Mouse (Mus musculus): ENCODE measurements around the gene Arhgef38. TPM values are rescaled to one million over a fixed set of nuclear protein-coding genes. Genes with fewer than 3 reads are reported as not detected.

Gene Arhgef38
- total RNA-seq, 2 experiments from 2014 or later, result 0.20 TPM; not detected in 1

DNA sequence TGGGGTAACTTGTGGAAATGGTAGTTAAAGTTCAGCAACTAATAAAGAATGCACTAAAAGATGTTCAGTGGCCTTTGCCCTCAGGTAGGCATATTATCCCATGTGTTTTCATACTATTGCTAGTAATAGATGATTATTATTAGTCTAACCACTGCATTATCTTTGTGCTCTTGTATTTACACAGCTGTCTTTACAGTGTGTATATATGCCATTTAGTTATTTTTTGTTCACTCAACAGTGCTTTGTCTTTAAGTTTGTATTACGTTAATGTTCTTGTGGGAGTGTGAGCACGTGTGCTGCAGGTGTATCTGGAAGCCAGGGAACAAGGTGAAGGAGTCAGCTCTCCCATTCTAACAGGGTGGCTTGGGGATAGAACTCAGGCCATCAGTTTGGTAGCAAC is 135.8 kb downstream of the Arhgef38 start:
- intact Hi-C loops (cut with DNase I), result no loop called here
- DNase-seq (ENCODE audit: low spot score in 2 of 2), result no peak

DNA sequence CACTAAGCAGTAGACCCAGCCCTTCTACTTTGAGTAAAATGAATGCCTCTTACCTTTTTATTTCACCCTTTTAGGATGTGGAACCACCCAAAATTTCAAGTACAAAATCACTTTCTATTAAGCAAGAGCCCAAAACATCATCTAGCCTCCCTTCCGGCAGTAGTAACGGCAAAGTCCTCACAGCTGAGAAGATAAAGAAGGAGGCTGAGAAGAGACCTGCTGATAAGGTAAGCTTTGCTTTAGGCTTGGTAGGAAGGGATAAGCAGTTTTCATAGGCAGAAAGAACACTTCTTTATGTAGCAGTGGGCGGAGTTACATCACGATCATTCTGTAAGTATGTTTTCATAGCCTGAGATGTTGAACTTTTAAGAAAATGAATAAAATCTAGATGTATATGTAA is 136.4 kb downstream of the Arhgef38 start:
- intact Hi-C loops (cut with DNase I), result no loop called here

DNA sequence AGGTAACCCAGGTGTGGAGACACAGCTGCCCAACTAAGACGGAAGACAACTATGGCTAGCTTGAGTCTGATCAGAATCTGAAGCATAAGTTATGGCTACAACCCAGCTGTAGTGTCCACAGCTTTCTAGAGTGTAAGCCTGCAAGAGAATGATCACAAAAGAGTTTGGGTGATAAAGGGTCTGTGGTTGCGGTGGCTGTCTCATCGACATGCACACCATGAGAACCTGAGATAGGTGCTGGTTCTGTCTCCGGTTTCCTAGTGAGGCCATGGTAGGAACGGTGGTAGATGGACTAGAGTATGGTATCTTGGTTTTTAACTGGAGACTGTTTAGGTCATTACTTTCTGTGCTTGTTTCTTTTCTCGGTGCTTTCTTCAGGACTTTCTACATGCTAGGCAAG is 136.8 kb downstream of the Arhgef38 start:
- intact Hi-C loops (cut with DNase I), result no loop called here
- DNase-seq (ENCODE audit: low spot score in 2 of 2), result no peak

More for the DNA sequence above, 136.4 kb downstream of the Arhgef38 start:
- no peak for DNase-seq (ENCODE audit: low spot score in 2 of 2)

DNA sequence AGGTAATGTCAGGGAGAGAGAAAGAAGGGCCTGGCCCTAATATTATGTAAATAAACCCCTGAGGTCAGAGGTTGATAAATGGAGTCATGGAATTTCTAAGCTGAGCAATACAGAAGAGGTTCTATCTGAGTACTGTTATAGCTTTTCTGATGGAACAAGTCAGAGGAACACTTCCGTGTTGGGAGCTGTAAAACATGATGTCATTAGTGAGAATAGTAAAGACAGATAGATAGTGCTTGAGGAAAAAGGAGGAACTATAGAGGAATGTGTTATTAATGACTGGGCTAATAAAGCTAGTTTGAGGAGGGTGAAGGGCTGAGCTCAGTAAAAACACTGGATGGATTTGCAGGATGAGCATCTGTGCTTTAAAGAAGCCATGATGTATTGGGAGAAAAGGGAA is 140.4 kb downstream of the Arhgef38 start:
- DNase-seq (ENCODE audit: low spot score in 2 of 2), result no peak
- intact Hi-C loops (cut with DNase I), result no loop called here

DNA sequence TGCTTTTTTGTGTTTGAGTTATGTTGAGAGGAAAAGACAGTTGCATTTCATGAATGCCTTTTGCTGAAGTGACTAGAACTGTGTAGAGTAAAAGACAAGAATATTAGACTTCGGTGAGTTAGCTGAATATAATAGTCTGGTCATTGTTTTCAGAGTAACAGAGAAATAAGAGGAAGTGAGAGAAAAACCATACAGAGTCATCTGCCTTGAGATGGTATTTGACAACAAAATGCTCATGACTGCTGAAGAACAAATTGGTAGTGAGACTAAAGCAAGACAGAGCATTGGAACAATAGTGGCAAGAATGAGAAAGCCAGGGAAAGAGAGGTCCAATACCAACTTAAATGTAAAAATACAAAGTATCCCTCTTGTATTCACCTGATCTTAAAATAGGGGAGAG is 141.8 kb downstream of the Arhgef38 start:
- DNase-seq (ENCODE audit: low spot score in 2 of 2), result no peak
- intact Hi-C loops (cut with DNase I), result no loop called here

DNA sequence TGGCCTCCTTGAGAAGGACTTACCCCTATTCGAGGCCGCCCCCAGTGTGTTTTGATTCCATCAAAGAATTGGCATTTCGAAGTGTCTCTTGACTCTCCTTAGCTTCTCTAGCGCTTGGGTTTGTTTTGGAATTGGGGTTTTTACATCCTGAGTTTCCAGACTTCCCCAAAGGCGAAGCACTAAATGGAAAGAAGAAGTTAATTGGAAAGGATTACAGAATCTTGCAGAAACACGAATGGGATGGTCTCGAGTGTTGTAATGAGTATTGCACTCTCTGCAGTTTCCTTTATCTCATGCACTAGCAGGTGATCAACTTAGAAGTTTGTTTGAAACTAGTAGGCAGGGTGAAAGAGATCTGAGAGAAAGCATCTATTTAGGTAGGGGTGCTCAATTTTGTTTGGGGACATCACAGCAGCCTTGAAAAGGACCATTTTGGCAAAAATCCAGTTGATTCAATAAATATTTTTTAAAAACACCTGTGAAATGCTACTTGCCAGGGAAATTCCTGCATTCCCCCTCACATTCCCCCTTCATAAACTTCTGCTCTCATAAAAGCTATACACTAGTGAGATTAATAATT is 142.4 kb downstream of the Arhgef38 start:
- intact Hi-C loops (cut with DNase I), result no loop called here
- no peak for DNase-seq (ENCODE audit: low spot score in 2 of 2)

DNA sequence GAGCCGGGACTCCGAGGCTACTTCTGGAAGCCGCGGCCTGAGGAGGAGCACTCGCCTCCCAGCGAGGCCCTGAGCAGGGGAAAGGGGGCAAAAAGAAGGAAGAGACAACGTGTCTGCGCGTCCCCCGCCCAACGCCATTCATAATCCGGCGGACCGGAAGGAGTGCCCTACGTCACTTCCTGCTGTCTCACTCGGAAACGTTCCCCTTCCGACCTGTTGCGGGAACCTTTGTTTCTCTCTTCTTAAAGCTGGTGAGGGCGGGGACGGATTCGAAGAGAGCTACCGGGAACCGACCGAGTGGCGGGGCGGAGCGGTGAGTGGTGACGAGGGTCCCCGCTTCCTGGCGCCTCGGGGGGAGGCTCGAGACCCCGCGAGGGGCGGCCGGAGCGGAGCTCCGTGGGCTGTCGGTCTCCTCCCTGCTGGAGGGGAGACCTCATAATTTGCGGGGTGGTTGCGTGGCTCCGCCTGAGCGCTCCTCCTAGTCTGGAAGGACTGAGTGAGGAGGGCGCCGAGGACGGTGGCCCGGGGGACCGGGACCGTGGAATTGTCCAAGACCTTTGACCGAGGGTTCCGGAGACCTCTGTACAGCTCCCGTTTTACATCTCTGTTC is 143.0 kb downstream of the Arhgef38 start, which contains the start of the genes Ints12 and Gstcd:
TSS of gene Ints12 (plus strand) at position 177 of the 610 bp plus-strand sequence.
TSS of gene Gstcd (minus strand) at position 370 of the 610 bp plus-strand sequence.
- intact Hi-C loops (cut with DNase I), result no loop called here
- peak; percentile 95 to 97 for DNase-seq (ENCODE audit: low spot score in 2 of 2)

DNA sequence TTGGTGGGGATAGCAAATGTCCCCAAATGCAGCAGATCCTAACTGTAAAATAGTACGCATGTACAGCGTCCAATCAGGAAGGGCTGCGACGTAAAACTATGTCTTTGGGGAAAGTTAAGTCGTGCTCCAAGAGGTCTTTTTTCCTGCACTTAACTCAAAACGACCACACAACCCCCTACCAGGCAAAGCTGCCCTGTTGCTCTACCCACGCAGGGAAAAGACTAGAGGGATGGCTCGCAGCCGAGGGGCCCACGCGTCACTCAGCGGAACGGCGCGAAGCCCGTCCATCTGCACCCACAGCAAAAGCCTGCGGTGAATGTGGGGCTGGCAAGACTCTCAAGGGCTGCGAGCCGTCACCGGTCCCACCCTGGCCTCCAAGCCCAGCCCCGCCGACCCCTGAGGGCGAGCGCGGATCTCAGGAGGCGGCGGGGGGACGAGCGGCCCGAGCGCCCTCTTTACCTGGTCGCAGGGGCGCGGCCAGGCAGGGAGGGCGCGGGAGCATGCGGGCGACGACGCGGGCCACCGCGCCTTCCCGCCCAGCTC is 143.6 kb downstream of the Arhgef38 start:
- DNase-seq (ENCODE audit: low spot score in 2 of 2), result peak; percentile 38 to 71
- intact Hi-C loops (cut with DNase I), result no loop called here

DNA sequence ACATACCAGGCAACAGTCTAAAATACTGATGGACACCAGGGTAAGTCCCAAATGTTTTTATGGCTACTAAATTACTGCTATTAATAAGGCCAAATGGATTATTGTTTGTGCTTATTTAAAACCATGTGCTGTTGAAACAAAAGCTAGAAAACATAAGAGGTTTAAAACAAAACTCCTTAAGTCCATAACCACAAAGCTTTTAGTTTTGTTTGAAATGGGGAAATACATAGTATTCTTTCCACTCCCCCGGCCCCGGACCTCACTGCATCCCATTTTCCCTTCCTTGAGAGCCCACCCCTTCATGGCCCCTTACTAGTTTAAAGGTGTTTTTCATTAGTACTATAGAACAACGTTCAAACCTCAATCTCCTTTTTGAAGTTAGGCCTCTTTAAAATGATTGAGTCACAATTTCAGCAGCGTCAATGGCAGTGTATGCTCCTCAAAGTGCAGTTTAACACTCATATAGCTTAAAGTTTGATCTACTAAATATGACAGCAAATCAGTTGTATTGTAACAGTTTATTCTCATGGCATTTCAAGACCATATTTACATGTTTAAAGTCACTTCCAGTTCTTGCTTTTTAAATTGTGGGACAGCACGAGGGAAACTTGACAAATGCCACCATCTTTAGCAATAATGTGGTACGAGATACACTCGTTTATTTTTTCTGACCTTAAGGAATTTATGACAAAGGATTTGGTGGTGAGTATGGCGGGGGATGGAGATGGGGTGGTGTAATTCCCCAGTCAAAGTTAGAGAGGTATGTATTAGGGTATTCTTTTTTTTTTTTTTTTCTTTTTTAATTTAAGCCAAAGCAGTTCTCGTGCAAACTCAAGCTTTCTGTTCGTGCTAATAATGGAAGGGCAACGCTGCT is 144.3 kb downstream of the Arhgef38 start:
- intact Hi-C loops (cut with DNase I), result no loop called here
- no peak for DNase-seq (ENCODE audit: low spot score in 2 of 2)

DNA sequence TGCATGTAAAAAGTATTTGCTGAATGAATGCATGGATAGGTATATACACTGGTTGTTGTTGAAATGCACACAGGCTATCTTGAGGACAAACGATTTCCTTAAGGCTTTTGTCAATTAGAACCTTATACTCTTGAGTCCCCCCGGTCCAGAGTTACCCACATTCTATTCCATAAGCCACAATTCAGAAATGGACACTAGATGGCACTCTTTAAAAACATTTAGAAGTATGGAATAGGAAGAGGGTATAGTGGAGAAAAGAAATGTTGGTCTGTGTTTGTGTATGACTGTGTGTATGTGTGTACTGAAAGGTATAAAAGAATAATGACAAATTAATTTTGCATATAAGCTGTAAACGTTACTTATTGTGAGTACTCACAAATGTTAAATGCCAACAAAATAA is 148.9 kb downstream of the Arhgef38 start:
- peak in 1 of 2 experiments; percentile 38 for DNase-seq (ENCODE audit: low spot score in 2 of 2)
- intact Hi-C loops (cut with DNase I), result loop anchor here (2.0 kb wide), 1 partner anchor 339 kb away; no protein-coding TSS in a partner anchor

DNA sequence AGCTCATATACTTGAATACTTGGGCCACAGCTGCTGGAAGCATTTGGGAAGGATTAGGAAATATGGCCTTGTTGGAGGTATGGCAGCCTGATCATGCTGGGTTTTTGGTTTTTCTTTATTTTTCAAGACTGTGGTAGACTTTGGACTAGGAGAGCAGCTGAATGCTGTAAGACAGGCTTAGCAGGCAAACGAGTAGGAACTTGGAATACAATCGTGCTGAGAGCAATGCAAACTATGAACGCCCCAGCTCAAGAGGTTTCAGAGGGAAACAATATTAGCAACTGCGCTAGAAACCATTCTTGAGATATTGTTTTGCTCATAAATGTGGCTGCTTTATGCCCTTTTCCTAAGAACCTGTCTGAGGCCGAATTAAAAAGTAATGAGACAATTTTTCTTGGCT is 152.0 kb downstream of the Arhgef38 start:
- intact Hi-C loops (cut with DNase I), result no loop called here
- no peak for DNase-seq (ENCODE audit: low spot score in 2 of 2)

DNA sequence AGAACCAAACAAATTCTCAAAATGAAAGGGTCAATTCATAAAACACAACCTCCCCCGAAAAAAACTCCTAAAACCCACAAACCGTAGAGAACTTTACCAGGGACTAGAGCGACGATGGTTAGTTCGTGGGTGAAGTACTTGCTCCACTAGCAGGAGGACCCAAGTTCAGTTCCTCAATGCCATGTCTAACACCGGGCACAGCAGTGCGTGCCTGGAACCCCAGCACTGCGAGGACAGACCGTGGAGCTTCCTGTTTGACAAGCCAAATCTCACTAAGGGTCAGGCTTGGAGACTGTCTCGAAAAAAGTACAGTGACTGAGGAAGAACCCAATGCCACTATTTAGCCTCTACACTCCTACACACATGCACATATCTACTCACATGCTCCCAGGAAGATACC is 159.2 kb downstream of the Arhgef38 start:
- DNase-seq (ENCODE audit: low spot score in 2 of 2), result no peak
- intact Hi-C loops (cut with DNase I), result no loop called here

Other genes with a start within 250 kb of the Arhgef38 start
- gene Ints12, start 143.1 kb downstream of the Arhgef38 start, total RNA-seq (2021), result 10 to 100 TPM; 11.5 to 13.6 TPM
- 1 to 10 TPM; 6.3 to 7.6 TPM for gene Gstcd, start 142.9 kb downstream of the Arhgef38 start, total RNA-seq (2021)
- gene Ppa2, start 75.2 kb upstream of the Arhgef38 start, total RNA-seq (2021), result 10 to 100 TPM; 45.8 to 50.8 TPM